Mouse (Mus musculus) midbrain, embryonic 15.5 days (tissue): ENCODE results near the gene Arv1. TPM values are rescaled to one million over a fixed set of nuclear protein-coding genes. Genes with fewer than 3 reads are reported as not detected.
A peak's percentile ranks its signal among the peaks of the same experiment; 100 is the strongest.

Source experiments
- ATAC-seq: fragments of 200-750 bp; cut with Nextera tagmentation; replicated peaks from 2 replicates; pipeline ENCODE4 v1.8.0; 2017; ENCODE audit warnings: moderate TSS enrichment
- H3K27ac ChIP-seq: fragments of 300-500 bp; sonication (generic); 2 replicates; pipeline ENCODE4 v1.5.1; 2015; ENCODE audit warnings: mild to moderate bottlenecking, inconsistent platforms
- H3K27me3 ChIP-seq: fragments of 300-500 bp; sonication (generic); replicated peaks from 2 replicates; pipeline ENCODE4 v1.6.1; 2015; ENCODE audit warnings: inconsistent platforms
- H3K36me3 ChIP-seq: fragments of 300-500 bp; sonication (generic); replicated peaks from 2 replicates; pipeline ENCODE4 v1.6.1; 2015; ENCODE audit warnings: inconsistent platforms
- H3K4me1 ChIP-seq: fragments of 300-500 bp; sonication (generic); 2 replicates; pipeline ENCODE4 v1.6.1; 2015; ENCODE audit warnings: inconsistent platforms
- H3K4me2 ChIP-seq: fragments of 300-500 bp; sonication (generic); 2 replicates; pipeline ENCODE4 v1.6.1; 2015; ENCODE audit warnings: inconsistent platforms, mild to moderate bottlenecking, moderate library complexity
- H3K4me3 ChIP-seq: fragments of 300-500 bp; sonication (generic); 2 replicates; pipeline ENCODE4 v1.5.1; 2015; ENCODE audit warnings: mild to moderate bottlenecking, inconsistent platforms
- H3K9ac ChIP-seq: fragments of 300-500 bp; sonication (generic); 2 replicates; pipeline ENCODE4 v1.6.1; 2015; ENCODE audit warnings: mild to moderate bottlenecking, inconsistent platforms
- H3K9me3 ChIP-seq: fragments of 300-500 bp; sonication (generic); 2 replicates; pipeline ENCODE4 v1.6.1; 2016; ENCODE audit warnings: inconsistent platforms
- WGBS: fragments of 180-500 bp; shearing (Covaris S2); methylation state at CpG from one replicate; pipeline ENCODE4 v1.1.7; 2015; ENCODE audit warnings: mixed read lengths; 5-methylcytosine and 5-hydroxymethylcytosine counted together
- polyA plus RNA-seq: library from polyadenylated mRNA; unstranded; fragments of >200 nt; fragmentation: Nextera tagmentation; extraction: Ambion mirVana; gene quantifications from 2 replicates; pipeline ENCODE4 v1.2.1, GENCODE M21; 2015

Arv1 gene
- polyA plus RNA-seq, 1 experiment from 2014 or later = 37.6 TPM

GRCm38 (mm10) chr8:124735371-124735911 lies 13.5 kb downstream of the Arv1 start:
- Histone ChIP-seq H3K4me1 (no peaks in the 10 kb centered on the region), H3K4me2 (no peak overlapping the region), H3K9me3 (no peaks in the 10 kb centered on the region), H3K27me3 (no peaks in the 10 kb centered on the region), H3K27ac (no peak overlapping the region), H3K4me3 (no peak overlapping the region), H3K9ac (no peak overlapping the region), H3K36me3 (peaks cover 38% of the 10 kb centered on the region)
- ATAC-seq = no peak
- 71% methylated on average over 3 of the region's 3 CpGs for WGBS

GRCm38 (mm10) chr8:124739268-124739667 lies 17.3 kb downstream of the Arv1 start:
- no peak overlapping the region for H3K9ac ChIP-seq
- H3K9me3 ChIP-seq = no peaks in the 10 kb centered on the region
- no peak overlapping the region for H3K4me2 ChIP-seq
- H3K36me3 ChIP-seq = peaks cover 10% of the 10 kb centered on the region; the same call in 1 of the 2 replicates
- no peak overlapping the region for H3K27ac ChIP-seq
- no peak for ATAC-seq
- H3K4me3 ChIP-seq = no peak overlapping the region
- 84% methylated on average over 1 of the region's 1 CpGs for WGBS
- H3K27me3 ChIP-seq = no peaks in the 10 kb centered on the region
- H3K4me1 ChIP-seq = no peaks in the 10 kb centered on the region

GRCm38 (mm10) chr8:124746661-124747060 lies 24.7 kb downstream of the Arv1 start:
- no peak for ATAC-seq

GRCm38 (mm10) chr8:124751191-124751590 lies 29.3 kb downstream of the Arv1 start:
- peak overlapping the region; percentile 44 for H3K4me3 ChIP-seq
- peak overlapping the region; percentile 83 for H3K4me2 ChIP-seq
- H3K36me3 ChIP-seq = no peaks in the 10 kb centered on the region
- no peaks in the 10 kb centered on the region for H3K9me3 ChIP-seq
- under 1% methylated on average over 31 of the region's 31 CpGs for WGBS
- H3K27me3 ChIP-seq = peaks cover 46% of the 10 kb centered on the region
- H3K4me1 ChIP-seq = peaks cover 14% of the 10 kb centered on the region
- H3K27ac ChIP-seq = no peak overlapping the region
- H3K9ac ChIP-seq = peak overlapping the region; percentile 41; the same call in 1 of the 2 replicates
- ATAC-seq = no peak

More at GRCm38 (mm10) chr8:124746661-124747060, 24.7 kb downstream of the Arv1 start:
- Histone ChIP-seq H3K36me3 (no peaks in the 10 kb centered on the region), H3K4me1 (peaks cover 9% of the 10 kb centered on the region), H3K4me2 (no peak overlapping the region), H3K27me3 (peaks cover 22% of the 10 kb centered on the region), H3K9ac (no peak overlapping the region), H3K27ac (no peak overlapping the region), H3K4me3 (no peak overlapping the region), H3K9me3 (no peaks in the 10 kb centered on the region)
- WGBS = 72% methylated on average over 13 of the region's 13 CpGs

- Histone ChIP-seq H3K9ac (peak within 1 kb of the TSS; percentile 41; the same call in 1 of the 2 replicates), H3K9me3 (no peaks in the 10 kb centered on the region), H3K27ac (no peak within 1 kb of the TSS), H3K27me3 (peaks cover 46% of the 10 kb centered on the region), H3K4me3 (peak within 1 kb of the TSS; percentile 44), H3K4me2 (peak within 1 kb of the TSS; percentile 83), H3K36me3 (no peaks in the 10 kb centered on the region), H3K4me1 (peaks cover 14% of the 10 kb centered on the region)
- peak; percentile 30; the same call in 1 of the 2 replicates for ATAC-seq
- WGBS = under 1% methylated on average over 40 of the region's 41 CpGs
Measured at GRCm38 (mm10) chr8:124751709-124752173, 29.8 kb downstream of the Arv1 start, which contains the start of gene Fam89a. Fam89a (minus strand) TSS chr8:124751832.

GRCm38 (mm10) chr8:124752325-124752862 lies 30.5 kb downstream of the Arv1 start:
- Histone ChIP-seq H3K4me1 (peaks cover 14% of the 10 kb centered on the region), H3K9ac (no peak overlapping the region), H3K36me3 (no peaks in the 10 kb centered on the region), H3K27ac (no peak overlapping the region), H3K9me3 (no peaks in the 10 kb centered on the region), H3K27me3 (peaks cover 46% of the 10 kb centered on the region), H3K4me3 (no peak overlapping the region), H3K4me2 (peak overlapping the region; percentile 83; the same call in 1 of the 2 replicates)
- ATAC-seq = no peak
- 30% methylated on average over 21 of the region's 21 CpGs for WGBS

GRCm38 (mm10) chr8:124754101-124754791 lies 32.3 kb downstream of the Arv1 start:
- no peak overlapping the region for H3K4me3 ChIP-seq
- no peak overlapping the region for H3K27ac ChIP-seq
- WGBS = 19% methylated on average over 11 of the region's 11 CpGs
- no peak overlapping the region for H3K4me2 ChIP-seq
- no peak overlapping the region for H3K9ac ChIP-seq
- peaks cover 46% of the 10 kb centered on the region for H3K27me3 ChIP-seq
- peaks cover 14% of the 10 kb centered on the region for H3K4me1 ChIP-seq
- H3K36me3 ChIP-seq = no peaks in the 10 kb centered on the region
- no peak for ATAC-seq
- no peaks in the 10 kb centered on the region for H3K9me3 ChIP-seq

- H3K27ac ChIP-seq = no peak overlapping the region
- H3K4me3 ChIP-seq = no peak overlapping the region
- H3K36me3 ChIP-seq = no peaks in the 10 kb centered on the region
- H3K9me3 ChIP-seq = no peaks in the 10 kb centered on the region
- no peak overlapping the region for H3K4me2 ChIP-seq
- H3K27me3 ChIP-seq = peaks cover 43% of the 10 kb centered on the region
- H3K4me1 ChIP-seq = peaks cover 14% of the 10 kb centered on the region
- WGBS = 36% methylated on average over 4 of the region's 4 CpGs
- H3K9ac ChIP-seq = no peak overlapping the region
- ATAC-seq = no peak
Measured at GRCm38 (mm10) chr8:124754792-124755190, 32.9 kb downstream of the Arv1 start.

GRCm38 (mm10) chr8:124755481-124755880 lies 33.5 kb downstream of the Arv1 start:
- no peak for ATAC-seq
- no peaks in the 10 kb centered on the region for H3K9me3 ChIP-seq
- no peak overlapping the region for H3K4me3 ChIP-seq
- H3K9ac ChIP-seq = no peak overlapping the region
- H3K27me3 ChIP-seq = peaks cover 36% of the 10 kb centered on the region
- H3K27ac ChIP-seq = no peak overlapping the region
- no peaks in the 10 kb centered on the region for H3K36me3 ChIP-seq
- H3K4me2 ChIP-seq = no peak overlapping the region
- peaks cover 14% of the 10 kb centered on the region for H3K4me1 ChIP-seq
- 88% methylated on average over 8 of the region's 8 CpGs for WGBS

GRCm38 (mm10) chr8:124756153-124756552 lies 34.2 kb downstream of the Arv1 start:
- Histone ChIP-seq H3K4me3 (no peak overlapping the region), H3K27ac (no peak overlapping the region)

GRCm38 (mm10) chr8:124756601-124757000 lies 34.7 kb downstream of the Arv1 start:
- H3K9ac ChIP-seq = no peak overlapping the region
- no peak overlapping the region for H3K4me2 ChIP-seq
- H3K4me3 ChIP-seq = no peak overlapping the region
- no peak overlapping the region for H3K27ac ChIP-seq
- H3K36me3 ChIP-seq = no peaks in the 10 kb centered on the region
- ATAC-seq = no peak
- peaks cover 25% of the 10 kb centered on the region for H3K27me3 ChIP-seq
- no peaks in the 10 kb centered on the region for H3K9me3 ChIP-seq
- peaks cover 6% of the 10 kb centered on the region for H3K4me1 ChIP-seq
- WGBS = 65% methylated on average over 5 of the region's 5 CpGs

More at GRCm38 (mm10) chr8:124756153-124756552, 34.2 kb downstream of the Arv1 start:
- no peak for ATAC-seq
- Histone ChIP-seq H3K36me3 (no peaks in the 10 kb centered on the region), H3K27me3 (peaks cover 29% of the 10 kb centered on the region), H3K9me3 (no peaks in the 10 kb centered on the region), H3K4me1 (peaks cover 10% of the 10 kb centered on the region), H3K9ac (no peak overlapping the region), H3K4me2 (no peak overlapping the region)
- WGBS = 81% methylated on average over 2 of the region's 2 CpGs

- Histone ChIP-seq H3K4me1 (no peaks in the 10 kb centered on the region), H3K4me2 (no peak overlapping the region), H3K9me3 (no peaks in the 10 kb centered on the region), H3K27ac (no peak overlapping the region), H3K4me3 (no peak overlapping the region), H3K36me3 (no peaks in the 10 kb centered on the region), H3K27me3 (peaks cover 6% of the 10 kb centered on the region; the same call in 1 of the 2 replicates), H3K9ac (no peak overlapping the region)
- no peak for ATAC-seq
- 43% methylated on average over 3 of the region's 3 CpGs for WGBS
Measured at GRCm38 (mm10) chr8:124758544-124758943, 36.6 kb downstream of the Arv1 start.
